Mouse (Mus musculus) heart, embryonic 14.5 days (tissue): ENCODE measurements at regions not wholly inside any gene's neighbourhood (a gene's known extent, or its start where the extent isn't known, plus 50 kb on each side); places are given as distances from the start of the nearest gene placed in this dataset.
A peak's percentile ranks its signal among the peaks of the same experiment; 100 is the strongest.

Experiments
- ATAC-seq: fragments of 200-750 bp; cut with Nextera tagmentation; 2 replicates; pipeline ENCODE4 v1.8.0; 2017; ENCODE audit warnings: low read depth, moderate TSS enrichment; ENCODE audit not compliant: insufficient number of reproducible peaks, insufficient read depth, low FRiP score
- H3K27ac ChIP-seq, 2 experiments: fragments of 200-500 bp in 1 of 2; fragments of 300-500 bp in 1 of 2; sonication (generic) in 1 of 2; replicated peaks in 1 of 2; 2 replicates each; pipeline ENCODE4 v1.5.1; 2012 to 2014; ENCODE audit warnings: low read depth in 2 of 2, low read length in 2 of 2, control low read depth in 1 of 2, mild to moderate bottlenecking in 1 of 2, mixed read lengths in 1 of 2; ENCODE audit not compliant: control insufficient read depth in 1 of 2, insufficient read depth in 1 of 2
- H3K27me3 ChIP-seq: fragments of 300-500 bp; sonication (generic); 2 replicates; pipeline ENCODE4 v1.6.1; 2014; ENCODE audit warnings: mild to moderate bottlenecking, low read length, control low read depth; ENCODE audit not compliant: control insufficient read depth, insufficient read depth
- H3K36me3 ChIP-seq: fragments of 300-500 bp; sonication (generic); 2 replicates; pipeline ENCODE4 v1.6.1; 2014; ENCODE audit warnings: mild to moderate bottlenecking, control low read depth, low read length, mixed read lengths; ENCODE audit not compliant: control insufficient read depth, insufficient read depth
- H3K4me1 ChIP-seq, 2 experiments: fragments of 200-500 bp in 1 of 2; fragments of 300-500 bp in 1 of 2; sonication (generic) in 1 of 2; 2 replicates each; pipeline ENCODE4 v1.6.1; 2012 to 2014; ENCODE audit warnings: low read length in 2 of 2, control low read depth in 1 of 2, mixed read lengths in 1 of 2; ENCODE audit not compliant: control insufficient read depth in 2 of 2, insufficient read depth in 2 of 2
- H3K4me2 ChIP-seq: fragments of 300-500 bp; sonication (generic); 2 replicates; pipeline ENCODE4 v1.6.1; 2014; ENCODE audit warnings: mild to moderate bottlenecking, low read length
- H3K4me3 ChIP-seq, 2 experiments: fragments of 200-500 bp in 1 of 2; fragments of 300-500 bp in 1 of 2; sonication (generic) in 1 of 2; 2 replicates each; pipeline ENCODE4 v1.5.1; 2012 to 2014; ENCODE audit warnings: low read length in 2 of 2, mild to moderate bottlenecking in 2 of 2, control low read depth in 1 of 2, low read depth in 1 of 2, moderate library complexity in 1 of 2; ENCODE audit not compliant: control insufficient read depth in 1 of 2, insufficient read depth in 1 of 2
- H3K9ac ChIP-seq: fragments of 300-500 bp; sonication (generic); 2 replicates; pipeline ENCODE4 v1.6.1; 2014; ENCODE audit warnings: mild to moderate bottlenecking, low read length
- H3K9me3 ChIP-seq: fragments of 300-500 bp; sonication (generic); 2 replicates; pipeline ENCODE4 v1.6.1; 2016; ENCODE audit warnings: low read length, control low read depth; ENCODE audit not compliant: control insufficient read depth
- WGBS: fragments of 180-500 bp; shearing (Covaris S2); extraction: QIAGEN DNeasy Blood & Tissue Kit; methylation state at CpG from one replicate; pipeline ENCODE4 v1.1.7; 2014; 5-methylcytosine and 5-hydroxymethylcytosine counted together

DNA sequence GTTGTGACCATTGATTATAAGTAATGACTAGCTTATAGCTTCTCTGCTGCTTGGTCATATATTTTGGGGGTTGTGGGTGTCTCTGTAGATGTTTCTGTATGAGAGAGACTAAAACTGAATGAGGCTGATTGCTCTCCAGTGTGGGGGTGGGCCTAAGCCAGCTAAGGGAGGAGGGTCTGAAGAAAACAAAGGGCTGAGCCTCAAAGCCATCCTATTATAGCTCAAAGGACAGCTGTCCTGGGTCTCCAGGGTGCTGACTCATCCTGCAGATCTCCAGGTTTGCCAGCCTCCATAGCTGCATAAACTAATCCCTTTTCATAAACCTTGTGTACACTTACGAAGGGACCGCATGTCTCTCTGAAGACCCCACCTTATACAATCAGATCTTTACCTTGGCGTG lies 360.3 kb upstream of the Smim15 start:
- no peaks in the 10 kb centered on the region for H3K36me3 ChIP-seq
- H3K27ac ChIP-seq = no peak overlapping the region
- no peaks in the 10 kb centered on the region for H3K27me3 ChIP-seq
- H3K4me2 ChIP-seq = no peak overlapping the region
- H3K4me1 ChIP-seq = no peaks in the 10 kb centered on the region
- no peak overlapping the region for H3K9ac ChIP-seq
- ATAC-seq = no peak
- no peaks in the 10 kb centered on the region for H3K9me3 ChIP-seq
- no peak overlapping the region for H3K4me3 ChIP-seq
- 81% methylated on average over 3 of the region's 3 CpGs for WGBS

- Histone ChIP-seq H3K36me3 (no peaks in the 10 kb centered on the region), H3K27ac (no peak overlapping the region), H3K4me3 (no peak overlapping the region), H3K27me3 (no peaks in the 10 kb centered on the region), H3K4me2 (no peak overlapping the region), H3K4me1 (peaks cover 4% of the 10 kb centered on the region in 2 experiments; a peak in 3 of 4 replicates), H3K9ac (no peak overlapping the region), H3K9me3 (no peaks in the 10 kb centered on the region)
- WGBS = 65% methylated on average over 5 of the region's 5 CpGs
- ATAC-seq = no peak
Observed at GRCm38 (mm10) chr13:107681719-107682118, 362.5 kb upstream of the Smim15 start.

DNA sequence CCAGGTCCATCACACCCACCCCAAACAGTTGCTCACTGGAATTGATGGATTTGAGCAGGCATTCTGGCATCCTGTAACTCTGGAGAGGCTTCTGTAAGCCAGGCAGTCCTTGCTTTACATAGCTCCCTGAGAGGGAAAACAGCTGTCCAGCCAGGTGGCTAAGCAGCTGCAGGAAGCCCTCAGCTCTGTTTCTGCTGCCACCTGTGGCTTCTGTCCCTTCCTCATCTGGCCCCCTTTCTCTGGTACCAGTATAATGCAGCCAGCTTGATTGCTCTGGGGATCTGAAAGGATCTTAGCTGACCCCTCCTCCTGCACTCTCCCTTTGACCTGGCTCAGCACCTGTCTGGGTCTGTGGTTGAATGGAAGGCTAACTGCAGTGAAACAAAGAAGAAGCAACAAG lies 365.4 kb upstream of the Smim15 start:
- no peaks in the 10 kb centered on the region for H3K9me3 ChIP-seq
- peaks cover 9 to 10% of the 10 kb centered on the region in 2 experiments; a peak in 3 of 4 replicates for H3K4me1 ChIP-seq
- no peak for ATAC-seq
- no peak overlapping the region for H3K27ac ChIP-seq
- H3K27me3 ChIP-seq = no peaks in the 10 kb centered on the region
- no peak overlapping the region for H3K4me3 ChIP-seq
- no peak overlapping the region for H3K4me2 ChIP-seq
- H3K36me3 ChIP-seq = no peaks in the 10 kb centered on the region
- no peak overlapping the region for H3K9ac ChIP-seq

- Histone ChIP-seq H3K4me1 (peaks cover 9 to 10% of the 10 kb centered on the region in 2 experiments; a peak in 3 of 4 replicates), H3K27ac (peak overlapping the region; percentile 67 to 71), H3K4me2 (no peak overlapping the region), H3K9ac (no peak overlapping the region), H3K27me3 (no peaks in the 10 kb centered on the region), H3K4me3 (no peak overlapping the region), H3K9me3 (no peaks in the 10 kb centered on the region), H3K36me3 (no peaks in the 10 kb centered on the region)
- no peak for ATAC-seq
- WGBS = 54% methylated on average over 8 of the region's 8 CpGs
Observed at GRCm38 (mm10) chr13:107677091-107677470, 367.2 kb upstream of the Smim15 start.

- Histone ChIP-seq H3K36me3 (no peaks in the 10 kb centered on the region), H3K27me3 (no peaks in the 10 kb centered on the region), H3K27ac (peak overlapping the region; percentile 67 to 71), H3K9me3 (no peaks in the 10 kb centered on the region), H3K4me1 (peaks cover 9 to 10% of the 10 kb centered on the region in 2 experiments; a peak in 3 of 4 replicates), H3K9ac (no peak overlapping the region), H3K4me3 (no peak overlapping the region), H3K4me2 (peak overlapping the region; percentile 27; the same call in 1 of the 2 replicates)
- 17% methylated on average over 9 of the region's 9 CpGs for WGBS
- peak; percentile 79 for ATAC-seq
Observed at GRCm38 (mm10) chr13:107676310-107677090, 367.7 kb upstream of the Smim15 start.

DNA sequence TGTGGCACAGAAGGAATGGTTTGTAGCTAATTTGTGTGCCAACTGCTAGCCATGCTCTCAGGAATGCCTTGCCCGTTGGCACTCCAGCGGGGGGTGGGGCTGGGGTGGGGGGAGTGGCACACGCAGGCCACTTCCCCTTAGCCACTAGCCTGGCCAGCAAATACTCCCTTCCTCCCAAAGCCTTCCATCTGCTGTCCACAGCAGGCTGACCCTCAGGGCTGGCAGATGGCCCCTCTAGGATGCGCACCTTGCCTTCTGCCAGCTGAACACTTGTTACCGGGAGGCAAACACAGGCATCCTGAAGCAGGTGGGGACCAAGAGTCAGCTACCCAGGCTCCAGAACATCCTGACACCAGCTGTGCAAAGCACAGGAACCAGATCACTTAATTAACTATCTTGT lies 372.1 kb upstream of the Smim15 start:
- no peaks in the 10 kb centered on the region for H3K27me3 ChIP-seq
- ATAC-seq = no peak
- H3K27ac ChIP-seq = no peak overlapping the region
- WGBS = 73% methylated on average over 5 of the region's 5 CpGs
- peaks cover 9 to 10% of the 10 kb centered on the region in 2 experiments; a peak in 3 of 4 replicates for H3K4me1 ChIP-seq
- no peak overlapping the region for H3K4me2 ChIP-seq
- H3K9me3 ChIP-seq = no peaks in the 10 kb centered on the region
- H3K36me3 ChIP-seq = no peaks in the 10 kb centered on the region
- H3K4me3 ChIP-seq = no peak overlapping the region
- no peak overlapping the region for H3K9ac ChIP-seq

DNA sequence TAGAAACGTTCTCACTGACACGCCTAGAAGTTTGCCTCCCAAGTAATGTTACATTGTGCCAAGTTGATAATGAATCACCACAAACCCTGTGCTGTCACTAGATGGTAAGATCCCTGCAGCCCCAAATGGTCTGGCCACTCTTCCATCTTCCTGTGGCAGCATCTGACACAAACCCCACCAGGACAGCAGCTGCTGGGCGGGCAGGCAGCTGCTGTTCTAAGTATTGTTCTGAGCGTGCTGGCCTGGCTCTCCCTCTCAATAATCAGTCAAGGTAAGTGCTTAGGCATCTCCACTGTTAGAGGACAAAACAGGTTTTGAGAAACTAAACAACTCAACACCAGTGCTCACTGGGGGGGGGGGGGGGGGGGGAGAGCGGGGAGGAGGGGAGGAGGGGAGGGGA lies 375.7 kb upstream of the Smim15 start:
- WGBS = 70% methylated on average over 4 of the region's 5 CpGs
- Histone ChIP-seq H3K4me2 (no peak overlapping the region), H3K36me3 (no peaks in the 10 kb centered on the region), H3K9me3 (no peaks in the 10 kb centered on the region), H3K4me3 (no peak overlapping the region), H3K27me3 (0 out of 2 replicates have a peak, but pooled peaks cover 5% of the 10 kb centered on the region), H3K4me1 (0 out of 4 replicates have a peak, but pooled peaks cover 0 to 2% of the 10 kb centered on the region in 2 experiments), H3K9ac (no peak overlapping the region), H3K27ac (no peak overlapping the region)
- ATAC-seq = no peak
